Mouse (Mus musculus): ENCODE measurements around the gene Cdpf1.

DNA sequence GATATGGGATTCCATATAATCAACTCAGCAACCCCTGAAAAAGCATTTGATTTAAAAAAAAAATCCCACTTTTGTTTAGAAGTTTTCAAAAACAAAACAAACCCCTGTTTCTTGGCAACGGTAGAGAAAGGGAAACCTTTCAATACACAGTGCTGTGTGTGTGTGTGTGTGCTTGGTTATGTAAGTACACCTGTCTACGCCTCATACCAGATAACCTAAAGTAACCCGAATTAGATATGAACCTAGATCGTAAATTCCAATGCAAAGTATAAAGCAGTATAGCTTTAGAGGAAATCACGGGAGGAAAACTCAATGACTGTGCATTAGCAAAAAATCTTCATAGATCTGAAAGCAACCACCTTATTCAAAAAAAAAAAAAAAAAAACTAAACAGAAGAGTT, 44.8 kb downstream of the Cdpf1 start:
- no peak for TF ChIP-seq CTCF (IDR thresholded peaks at IDR 0.05; ENCODE audit: insufficient read depth, low read depth, low read length)
- TF ChIP-seq POLR2A (IDR thresholded peaks at IDR 0.05; ENCODE audit: insufficient read depth, low read depth, low read length), result no peak
